Mouse (Mus musculus) bone marrow macrophage, adult 2 months (primary cell): ENCODE measurements around the gene Top1. TPM values are rescaled to one million over a fixed set of nuclear protein-coding genes. Genes with fewer than 3 reads are reported as not detected.

Experiments used
- H3K27ac ChIP-seq: 2 replicates; pipeline ENCODE4 v1.5.1; 2012; ENCODE audit warnings: low read depth, low read length; ENCODE audit not compliant: insufficient read depth
- H3K4me1 ChIP-seq: 2 replicates; pipeline ENCODE4 v1.6.1; 2012; ENCODE audit warnings: low read length; ENCODE audit not compliant: control insufficient read depth, insufficient read depth
- H3K4me3 ChIP-seq: 2 replicates; pipeline ENCODE4 v1.5.1; 2012; ENCODE audit warnings: mild to moderate bottlenecking, low read length, moderate library complexity; ENCODE audit not compliant: insufficient read depth
- CTCF ChIP-seq: IDR thresholded peaks from 2 replicates; pipeline ENCODE4 v1.5.1; 2012; ENCODE audit warnings: low read depth, mild to moderate bottlenecking, low read length, moderate library complexity
- POLR2A ChIP-seq: IDR thresholded peaks from 2 replicates; pipeline ENCODE4 v1.6.1; 2012; ENCODE audit warnings: mild to moderate bottlenecking, low read depth, low read length, borderline replicate concordance
- polyA plus RNA-seq: library from polyadenylated mRNA; stranded (reverse); fragments of >200 nt; gene quantifications from 2 replicates; pipeline ENCODE4 v1.2.4, GENCODE M21; 2012; ENCODE audit not compliant: missing spikeins, insufficient read depth, insufficient read length

Top1 gene
- polyA plus RNA-seq, 1 experiment: 42.9 TPM

DNA sequence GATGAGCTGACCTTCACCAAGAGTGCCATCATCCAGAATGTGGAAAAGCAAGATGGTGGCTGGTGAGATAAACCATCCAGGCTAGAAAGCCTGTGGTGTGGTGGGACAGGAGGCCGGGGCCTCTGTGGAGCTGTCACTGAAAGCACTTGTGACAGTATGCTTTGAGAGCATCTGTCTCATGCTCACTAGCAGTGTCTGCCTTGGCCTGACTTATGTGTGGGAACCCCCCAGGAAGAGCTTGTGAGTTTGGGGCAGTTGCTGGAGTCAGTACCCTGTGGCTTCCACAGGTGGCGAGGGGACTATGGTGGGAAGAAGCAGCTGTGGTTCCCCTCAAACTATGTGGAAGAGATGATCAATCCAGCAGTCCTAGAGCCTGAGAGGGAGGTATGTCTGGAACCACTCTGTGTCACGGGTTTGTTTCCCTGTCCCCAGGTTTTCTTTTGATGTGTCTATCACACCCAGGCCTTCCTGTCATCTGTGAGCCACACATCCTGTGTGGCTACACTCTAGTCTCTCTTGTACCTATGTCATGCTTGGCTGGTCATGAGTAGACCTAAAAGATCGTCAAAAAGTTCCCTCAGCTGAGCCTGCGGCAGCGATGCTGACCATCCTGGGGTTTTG lies 111.0 kb downstream of the Top1 start:
- Histone ChIP-seq H3K4me1 (no peaks in the 10 kb centered on the region), H3K27ac (no peak overlapping the region)
- no peak for TF ChIP-seq CTCF
- no peak for TF ChIP-seq POLR2A

DNA sequence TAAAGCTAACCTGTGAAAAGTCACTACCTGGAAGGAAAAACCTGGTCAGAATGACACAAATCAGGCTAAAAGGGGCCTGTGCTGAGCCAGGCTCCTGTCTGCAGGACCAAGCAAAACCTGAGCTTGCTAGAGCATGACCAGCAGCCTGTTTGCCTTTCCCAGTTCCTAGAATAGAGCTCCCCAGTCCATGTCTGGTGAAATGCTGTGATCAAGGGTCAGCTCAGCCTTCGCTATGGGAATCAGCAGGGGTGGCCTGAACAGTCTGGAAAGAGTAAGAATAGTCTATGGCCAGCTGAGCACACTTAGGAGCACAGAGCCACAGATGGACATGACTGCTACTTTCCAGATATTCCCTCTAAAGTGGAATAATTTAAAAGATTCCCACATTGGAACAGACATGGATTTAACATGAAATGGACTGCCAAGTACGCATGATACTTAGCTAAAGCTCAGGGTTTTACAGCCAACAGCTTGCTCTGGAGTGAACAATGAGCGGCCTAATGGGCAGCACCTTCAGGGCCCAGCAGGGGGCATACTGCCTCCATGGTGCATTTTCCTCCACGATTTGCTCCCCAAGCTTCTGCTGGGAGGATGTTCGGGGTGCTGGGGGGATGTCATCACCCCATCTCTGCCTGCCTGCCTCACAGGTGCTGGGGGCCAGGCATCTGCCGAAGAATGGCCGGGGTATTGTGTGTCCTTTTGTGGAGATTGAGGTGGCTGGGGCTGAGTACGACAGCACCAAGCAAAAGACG lies 114.9 kb downstream of the Top1 start:
- H3K27ac ChIP-seq: no peak overlapping the region
- TF ChIP-seq CTCF (peak; percentile 81), POLR2A (no peak)
- no peaks in the 10 kb centered on the region for H3K4me1 ChIP-seq
- H3K4me3 ChIP-seq: no peak overlapping the region

More for the DNA sequence above, 111.0 kb downstream of the Top1 start:
- no peak overlapping the region for H3K4me3 ChIP-seq

DNA sequence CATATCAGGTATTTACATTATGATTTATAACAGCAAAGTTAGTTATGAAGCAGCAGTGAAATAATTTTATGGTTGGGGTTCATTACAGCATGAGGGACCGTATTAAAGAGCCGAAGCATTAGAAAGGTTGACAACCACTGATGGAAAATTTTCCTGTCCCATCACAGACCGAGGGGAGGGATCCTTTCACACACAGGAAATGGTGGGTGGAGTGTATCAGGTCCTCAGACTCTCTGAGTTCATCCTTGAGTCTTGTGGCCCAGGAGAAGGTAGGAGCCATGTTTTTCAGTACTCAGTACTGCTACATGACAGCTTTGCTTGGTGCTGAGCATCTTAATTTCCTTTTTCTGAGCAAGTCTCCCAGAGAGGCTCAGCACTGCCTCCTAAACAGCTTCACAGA lies 118.1 kb downstream of the Top1 start:
- no peak overlapping the region for H3K27ac ChIP-seq
- no peaks in the 10 kb centered on the region for H3K4me1 ChIP-seq
- TF ChIP-seq POLR2A (no peak), CTCF (no peak)
- no peak overlapping the region for H3K4me3 ChIP-seq

GRCm38 (mm10) chr2:160764386-160764785 lies 118.7 kb downstream of the Top1 start:
- H3K27ac ChIP-seq: no peak overlapping the region
- H3K4me1 ChIP-seq: no peaks in the 10 kb centered on the region
- no peak overlapping the region for H3K4me3 ChIP-seq
- TF ChIP-seq POLR2A (no peak), CTCF (no peak)

DNA sequence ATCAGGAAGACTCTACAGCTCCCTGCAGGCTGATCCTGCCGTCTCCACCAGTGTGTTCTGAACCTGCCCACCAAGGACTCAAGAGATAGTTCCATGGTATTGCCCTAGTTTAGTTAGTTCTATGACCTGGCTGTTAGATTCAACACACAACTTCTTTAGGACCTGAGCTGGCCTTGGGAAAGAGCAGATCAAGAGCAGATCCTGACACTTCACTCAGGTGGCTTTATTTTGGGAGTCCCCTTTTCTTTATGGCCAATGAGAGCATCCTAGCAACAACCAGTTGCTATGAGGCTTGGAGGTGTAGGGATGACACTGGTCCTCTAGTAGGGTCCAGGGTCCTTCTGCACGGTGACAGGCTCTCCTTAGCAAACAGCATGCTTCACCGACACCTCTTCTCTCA lies 119.4 kb downstream of the Top1 start:
- Histone ChIP-seq H3K27ac (no peak overlapping the region), H3K4me3 (no peak overlapping the region), H3K4me1 (no peaks in the 10 kb centered on the region)
- TF ChIP-seq POLR2A (no peak), CTCF (no peak)

DNA sequence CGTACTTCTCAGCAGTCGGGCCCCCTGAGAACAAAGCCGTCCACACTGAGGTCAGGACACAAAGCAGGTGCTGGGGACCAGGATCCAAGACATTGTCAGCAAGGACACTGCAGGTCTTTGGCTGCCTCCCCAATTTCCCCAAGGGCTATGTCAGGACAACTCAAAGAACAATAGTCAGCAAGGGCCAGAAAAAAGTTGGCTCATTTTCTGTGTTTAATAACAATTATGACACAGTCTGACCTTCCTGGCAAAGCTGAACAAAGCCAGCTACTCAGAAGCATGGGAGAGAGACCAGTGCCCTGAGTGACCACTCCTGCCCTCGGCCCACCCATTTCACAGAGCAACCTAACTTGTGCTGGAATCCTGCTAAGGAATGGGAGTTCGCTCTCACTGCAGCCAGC lies 120.7 kb downstream of the Top1 start:
- H3K4me1 ChIP-seq: no peaks in the 10 kb centered on the region
- no peak overlapping the region for H3K27ac ChIP-seq
- TF ChIP-seq POLR2A (no peak), CTCF (no peak)
- no peak overlapping the region for H3K4me3 ChIP-seq

GRCm38 (mm10) chr2:160767201-160767600 lies 121.5 kb downstream of the Top1 start:
- TF ChIP-seq POLR2A: no peak
- no peak for TF ChIP-seq CTCF
- Histone ChIP-seq H3K4me1 (no peaks in the 10 kb centered on the region), H3K4me3 (no peak overlapping the region), H3K27ac (no peak overlapping the region)

- Histone ChIP-seq H3K27ac (no peak overlapping the region), H3K4me1 (no peaks in the 10 kb centered on the region), H3K4me3 (no peak overlapping the region)
- TF ChIP-seq POLR2A (no peak), CTCF (no peak)
Measured at GRCm38 (mm10) chr2:160768097-160768695, 122.5 kb downstream of the Top1 start.

DNA sequence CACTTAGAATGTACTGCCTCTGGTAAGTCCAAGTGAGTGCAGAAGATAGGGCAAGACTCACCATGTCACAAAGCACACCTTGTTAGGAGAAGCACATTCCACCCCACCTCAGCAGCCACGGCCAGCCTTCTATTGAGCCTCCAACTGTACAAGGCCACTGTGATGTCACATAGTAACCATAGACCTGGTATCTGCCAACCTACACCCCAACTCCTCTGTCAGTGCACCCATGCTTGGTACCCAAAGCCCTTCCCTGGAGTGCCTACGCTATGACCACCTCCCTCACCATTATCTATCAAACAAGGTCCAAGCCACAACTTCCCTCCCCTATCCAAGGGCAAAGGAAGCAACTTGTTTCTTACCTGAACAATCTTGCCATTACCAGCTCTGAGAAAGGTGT lies 123.3 kb downstream of the Top1 start:
- no peak for TF ChIP-seq POLR2A
- no peak for TF ChIP-seq CTCF
- Histone ChIP-seq H3K27ac (no peak overlapping the region), H3K4me3 (no peak overlapping the region), H3K4me1 (no peaks in the 10 kb centered on the region)

- H3K4me3 ChIP-seq: no peak overlapping the region
- H3K27ac ChIP-seq: no peak overlapping the region
- TF ChIP-seq POLR2A (no peak), CTCF (no peak)
- no peaks in the 10 kb centered on the region for H3K4me1 ChIP-seq
Measured at GRCm38 (mm10) chr2:160770409-160770808, 124.7 kb downstream of the Top1 start.
